Mouse (Mus musculus) G1E (cell line): ENCODE data around the gene Pla2g4f. TPM values are rescaled to one million over a fixed set of nuclear protein-coding genes. Genes with fewer than 3 reads are reported as not detected.
A peak's percentile ranks its signal among the peaks of the same experiment; 100 is the strongest.

Source experiments
- ATAC-seq: 2 replicates; pipeline ENCODE4 v1.8.0; 2016; ENCODE audit warnings: mild to moderate bottlenecking; ENCODE audit not compliant: insufficient number of reproducible peaks, poor library complexity, low FRiP score, severe bottlenecking; ENCODE audit errors: extremely low read depth
- DNase-seq: peaks from one replicate; pipeline ENCODE4 v3.0.0; 2012; ENCODE audit warnings: low spot score
- H3K27me3 ChIP-seq: 2 replicates; pipeline ENCODE4 v1.6.1; 2012; ENCODE audit warnings: mild to moderate bottlenecking, low read length, inconsistent platforms; ENCODE audit not compliant: insufficient read depth
- H3K36me3 ChIP-seq: replicated peaks from 2 replicates; pipeline ENCODE3; 2012; ENCODE audit warnings: mild to moderate bottlenecking, inconsistent platforms
- H3K4me1 ChIP-seq: 2 replicates; pipeline ENCODE4 v1.6.1; 2012; ENCODE audit warnings: low read depth, low read length, inconsistent platforms, mixed read lengths; ENCODE audit not compliant: insufficient read depth
- H3K4me3 ChIP-seq: 2 replicates; pipeline ENCODE4 v1.5.1; 2012; ENCODE audit warnings: low read depth, mild to moderate bottlenecking, inconsistent platforms, low read length, moderate library complexity, mixed read lengths
- H3K9me3 ChIP-seq: replicated peaks from 2 replicates; pipeline ENCODE4 v1.6.1; 2012; ENCODE audit warnings: inconsistent platforms
- CTCF ChIP-seq: IDR thresholded peaks from 2 replicates; pipeline ENCODE4 v1.5.1; 2012; ENCODE audit warnings: low read depth, low read length, inconsistent platforms, mixed read lengths
- GATA1 ChIP-seq: IDR thresholded peaks from 2 replicates; pipeline ENCODE4 v1.6.1; 2012; ENCODE audit warnings: borderline replicate concordance, low read length, inconsistent platforms, mixed read lengths
- GATA2 ChIP-seq: IDR thresholded peaks from 2 replicates; pipeline ENCODE4 v1.6.1; 2012; ENCODE audit warnings: low read depth, low read length, inconsistent platforms, borderline replicate concordance
- POLR2AphosphoS5 ChIP-seq: IDR thresholded peaks from 2 replicates; pipeline ENCODE4 v1.6.1; 2012; ENCODE audit warnings: low read depth, low read length, inconsistent platforms; ENCODE audit not compliant: insufficient replicate concordance
- TAL1 ChIP-seq: conservative IDR thresholded peaks from 2 replicates; pipeline ENCODE4 v1.6.1; 2012; ENCODE audit warnings: low read depth, low read length, inconsistent platforms, mixed read lengths
- polyA plus RNA-seq: library from polyadenylated mRNA; stranded (reverse); fragments of >175 nt; gene quantifications from 2 replicates; pipeline ENCODE4 v1.2.3, GENCODE M21; 2012
- total RNA-seq, 2 experiments: library from RNA; stranded (forward) in 1 of 2; stranded (reverse) in 1 of 2; fragments of 200-1000 nt in 1 of 2; fragments of >200 nt in 1 of 2; fragmentation: Nextera tagmentation in 1 of 2; gene quantifications; 2 replicates each; pipeline ENCODE4 v1.2.3; 2014 to 2017

The Pla2g4f gene
- total RNA-seq (2014; fragmentation: Nextera tagmentation) (not detected in 2 replicates), total RNA-seq (2017) (0.05 TPM in 1 of 2 replicates, not detected in the other), polyA plus RNA-seq (0.03 TPM in 1 of 2 replicates, not detected in the other)

DNA sequence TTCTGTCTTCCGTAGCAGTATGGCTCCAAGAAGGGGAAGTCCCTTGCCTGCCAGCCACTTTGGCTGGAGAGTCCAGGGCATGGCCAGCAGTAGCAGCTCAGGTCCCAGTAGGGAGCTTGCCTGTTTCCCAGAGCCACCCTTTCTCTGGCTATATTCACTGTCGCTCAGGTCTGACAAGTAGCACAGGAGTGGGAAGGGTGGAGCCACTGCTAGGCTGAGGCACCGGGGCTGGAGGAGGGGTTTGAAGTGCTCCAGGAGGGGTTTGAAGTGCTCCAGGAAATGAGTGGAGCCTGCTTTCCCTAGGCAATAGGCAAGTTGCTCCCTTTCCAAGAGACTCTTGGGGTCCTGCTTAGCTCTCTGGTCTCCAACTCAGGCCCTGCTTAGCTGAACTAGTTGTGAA is at the start of gene Pla2g4f:
TSS of gene Pla2g4f (minus strand) at position 190 of the 400 bp plus-strand sequence.
- Histone ChIP-seq H3K9me3 (no peaks in the 10 kb centered on the region), H3K27me3 (peaks cover 32% of the 10 kb centered on the region)

GRCm38 (mm10) chr2:120360425-120360824 is 46.5 kb upstream of the Pla2g4f start:
- DNase-seq (no peak), ATAC-seq (no peak)
- no peaks in the 10 kb centered on the region for H3K9me3 ChIP-seq
- H3K27me3 ChIP-seq: no peaks in the 10 kb centered on the region
- no peak overlapping the region for H3K4me3 ChIP-seq
- H3K36me3 ChIP-seq: peaks cover 69% of the 10 kb centered on the region
- TF ChIP-seq TAL1 (no peak), GATA2 (no peak), POLR2AphosphoS5 (no peak), CTCF (no peak), GATA1 (no peak)
- H3K4me1 ChIP-seq: no peaks in the 10 kb centered on the region

More for the DNA sequence above, at the start of gene Pla2g4f:
- DNase-seq (no peak), ATAC-seq (no peak)
- no peaks in the 10 kb centered on the region for H3K4me1 ChIP-seq
- TF ChIP-seq GATA1 (no peak), CTCF (no peak), TAL1 (no peak), POLR2AphosphoS5 (no peak), GATA2 (no peak)
- peaks cover 31% of the 10 kb centered on the region for H3K36me3 ChIP-seq
- no peak within 1 kb of the TSS for H3K4me3 ChIP-seq

DNA sequence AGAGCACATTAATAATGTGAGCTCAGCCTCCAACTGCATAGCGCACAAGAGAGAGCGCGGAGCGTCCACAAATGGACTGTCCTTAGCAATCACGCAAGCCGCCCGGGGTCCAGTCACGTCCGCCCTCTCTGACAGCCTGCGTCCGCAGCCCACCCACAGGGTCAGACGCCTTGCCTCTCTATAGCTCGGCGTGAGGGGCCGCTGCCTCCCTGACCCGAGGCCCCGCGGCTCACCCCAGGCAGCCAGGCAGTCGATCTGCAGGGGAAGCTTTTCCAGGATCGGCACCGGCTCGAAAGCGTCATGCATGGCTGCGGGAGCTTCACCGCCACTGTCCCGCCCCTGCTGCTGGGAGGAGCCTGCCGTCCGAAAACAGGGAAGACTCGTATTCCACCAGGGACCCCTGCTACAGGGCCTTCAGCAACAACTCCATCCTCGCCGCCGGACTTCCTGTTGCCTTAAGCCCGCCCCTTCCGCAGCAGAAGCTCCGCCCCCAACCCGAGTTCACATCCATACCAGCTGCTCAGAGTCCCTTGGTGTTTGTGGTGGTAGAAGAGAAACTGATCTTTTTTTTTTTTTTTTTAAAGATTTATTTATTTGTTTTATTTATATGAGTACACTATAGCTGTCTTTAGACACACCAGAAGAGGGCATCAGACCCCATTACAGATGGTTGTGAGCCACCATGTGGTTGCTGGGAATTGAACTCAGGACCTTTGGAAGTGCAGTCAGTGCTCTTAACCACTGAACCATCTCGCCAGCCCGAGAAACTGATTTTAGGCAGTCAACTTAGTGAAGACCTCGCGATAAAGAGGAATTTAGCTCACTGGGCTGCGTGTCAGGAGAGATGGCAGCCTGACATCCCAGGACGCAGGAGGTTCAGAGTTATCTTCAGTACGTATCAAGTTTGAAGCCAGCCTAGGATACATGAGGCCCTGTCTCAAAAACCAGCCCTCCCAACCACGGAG is 39.0 kb upstream of the Pla2g4f start, which contains the start of gene Vps39:
TSS of gene Vps39 (minus strand) at position 456 of the 965 bp plus-strand sequence.
- no peak for TF ChIP-seq GATA1
- no peak for TF ChIP-seq GATA2
- Histone ChIP-seq H3K4me3 (peak within 1 kb of the TSS; percentile 99), H3K27me3 (no peaks in the 10 kb centered on the region), H3K9me3 (no peaks in the 10 kb centered on the region), H3K4me1 (peaks cover 21% of the 10 kb centered on the region), H3K36me3 (peaks cover 63% of the 10 kb centered on the region)
- peak; percentile 83 for ATAC-seq
- peak; percentile 89 for DNase-seq

DNA sequence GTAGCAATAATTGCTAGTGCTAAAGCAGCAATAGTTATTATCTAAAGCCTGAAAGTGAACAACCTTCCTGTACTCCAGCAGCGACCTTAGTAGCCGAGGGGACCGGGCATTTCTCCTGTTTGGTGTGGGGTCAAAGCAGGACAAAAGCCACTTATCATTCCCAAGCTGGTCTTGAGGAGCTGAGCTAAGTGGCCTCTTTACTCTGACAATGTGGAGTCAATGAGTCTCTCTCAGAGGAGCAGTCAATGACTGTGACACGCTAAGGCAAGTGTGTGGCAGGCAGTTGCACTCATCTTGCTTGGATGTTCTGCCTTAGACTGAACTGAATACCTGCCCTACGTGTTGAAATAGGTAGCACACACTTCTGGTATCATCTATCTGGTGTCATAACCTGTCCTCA is 37.4 kb upstream of the Pla2g4f start:
- Histone ChIP-seq H3K4me1 (peaks cover 21% of the 10 kb centered on the region), H3K9me3 (no peaks in the 10 kb centered on the region), H3K27me3 (no peaks in the 10 kb centered on the region), H3K36me3 (peaks cover 66% of the 10 kb centered on the region), H3K4me3 (no peak overlapping the region)
- TF ChIP-seq POLR2AphosphoS5: no peak
- no peak for TF ChIP-seq GATA1
- no peak for TF ChIP-seq TAL1
- TF ChIP-seq GATA2: no peak
- TF ChIP-seq CTCF: no peak
- no peak for ATAC-seq
- DNase-seq: no peak

GRCm38 (mm10) chr2:120348120-120348519 is 34.2 kb upstream of the Pla2g4f start:
- no peaks in the 10 kb centered on the region for H3K27me3 ChIP-seq
- no peaks in the 10 kb centered on the region for H3K9me3 ChIP-seq
- no peak for TF ChIP-seq CTCF
- no peak for TF ChIP-seq GATA1
- no peak for TF ChIP-seq GATA2
- no peak for TF ChIP-seq POLR2AphosphoS5
- TF ChIP-seq TAL1: no peak
- DNase-seq (no peak), ATAC-seq (no peak)
- peaks cover 21% of the 10 kb centered on the region for H3K4me1 ChIP-seq
- no peak overlapping the region for H3K4me3 ChIP-seq
- peaks cover 74% of the 10 kb centered on the region for H3K36me3 ChIP-seq

DNA sequence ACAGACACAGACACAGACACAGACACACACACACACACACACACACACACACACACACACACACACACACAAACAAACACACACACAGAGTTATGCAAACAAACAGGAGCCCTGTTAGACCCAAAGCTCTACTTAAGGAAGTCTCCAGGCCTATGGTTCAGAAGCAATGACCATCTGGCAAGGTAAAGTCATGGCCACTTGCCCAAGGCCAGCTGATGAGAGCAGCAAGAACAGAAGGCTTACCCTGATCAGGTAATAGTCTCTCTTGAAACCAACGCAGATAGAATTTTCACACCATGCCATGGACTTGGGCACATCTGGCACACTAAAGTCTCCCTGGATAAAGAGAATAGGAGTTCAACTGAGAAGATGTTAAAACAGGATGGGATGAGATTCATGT is 27.8 kb upstream of the Pla2g4f start:
- no peak for TF ChIP-seq TAL1
- no peak for TF ChIP-seq CTCF
- TF ChIP-seq POLR2AphosphoS5: no peak
- no peak for TF ChIP-seq GATA2
- no peak for TF ChIP-seq GATA1
- peaks cover 93% of the 10 kb centered on the region for H3K36me3 ChIP-seq
- H3K4me1 ChIP-seq: no peaks in the 10 kb centered on the region
- ATAC-seq: no peak
- H3K9me3 ChIP-seq: no peaks in the 10 kb centered on the region
- H3K27me3 ChIP-seq: no peaks in the 10 kb centered on the region
- H3K4me3 ChIP-seq: no peak overlapping the region
- DNase-seq: no peak

- peaks cover 90% of the 10 kb centered on the region for H3K36me3 ChIP-seq
- no peak overlapping the region for H3K4me3 ChIP-seq
Observed at GRCm38 (mm10) chr2:120337886-120338285, 23.9 kb upstream of the Pla2g4f start.

More at GRCm38 (mm10) chr2:120337886-120338285, 23.9 kb upstream of the Pla2g4f start:
- ATAC-seq (no peak), DNase-seq (no peak)
- TF ChIP-seq CTCF (no peak), POLR2AphosphoS5 (no peak), GATA2 (no peak), TAL1 (no peak), GATA1 (no peak)
- Histone ChIP-seq H3K27me3 (no peaks in the 10 kb centered on the region), H3K9me3 (no peaks in the 10 kb centered on the region), H3K4me1 (no peaks in the 10 kb centered on the region)
